Mouse (Mus musculus): ENCODE data around the gene Rhbg. TPM values are rescaled to one million over a fixed set of nuclear protein-coding genes. Genes with fewer than 3 reads are reported as not detected.

The Rhbg gene
- polyA plus RNA-seq, 1 experiment from 2014 or later: 0.26 TPM

DNA sequence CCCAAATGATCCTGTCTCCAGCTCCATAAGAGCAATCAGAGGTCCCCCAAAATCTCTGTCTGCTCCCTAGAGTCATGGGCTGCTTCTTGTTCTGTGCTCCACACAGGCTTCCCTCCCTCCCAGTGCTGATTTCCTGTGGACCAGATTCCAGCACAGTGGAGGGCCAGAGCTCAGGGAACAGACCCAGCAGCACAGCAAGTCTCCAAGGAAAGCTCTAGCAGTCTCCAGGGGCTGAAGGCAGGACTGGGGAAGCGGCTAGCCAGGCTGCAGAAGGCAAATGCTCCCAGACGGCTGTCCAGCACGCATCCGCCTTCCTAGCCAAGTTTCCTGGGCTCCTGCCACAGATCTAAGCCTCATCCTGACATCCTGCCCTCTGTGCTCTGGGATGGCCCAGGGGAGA is 25.6 kb downstream of the Rhbg start:
- Histone ChIP-seq H3K4me2 (ENCODE audit: low read length) (no peak overlapping the region), H3K27me3 (replicated peaks; ENCODE audit: control insufficient read depth, insufficient read depth, low read length) (peaks cover 26% of the 10 kb centered on the region), H3K9ac (ENCODE audit: low read length) (no peak overlapping the region), H3K27ac (ENCODE audit: low read depth) (no peak overlapping the region), H3K36me3 (ENCODE audit: control insufficient read depth, insufficient read depth, low read length) (no peaks in the 10 kb centered on the region), H3K4me1 (replicated peaks; ENCODE audit: control insufficient read depth, insufficient read depth, low read length) (no peaks in the 10 kb centered on the region), H3K9me3 (ENCODE audit: control insufficient read depth, low read length) (no peaks in the 10 kb centered on the region), H3K4me3 (ENCODE audit: low read depth, low read length) (no peak overlapping the region)
- DNase-seq (ENCODE audit: low spot score): no peak
- ATAC-seq (replicated peaks; ENCODE audit: low FRiP score, low TSS enrichment, low read depth): no peak
- 35% methylated on average over 4 of the region's 4 CpGs for WGBS

GRCm38 (mm10) chr3:88227976-88228375 is 26.5 kb downstream of the Rhbg start:
- Histone ChIP-seq H3K36me3 (ENCODE audit: control insufficient read depth, insufficient read depth, low read length) (no peaks in the 10 kb centered on the region), H3K9ac (ENCODE audit: low read length) (no peak overlapping the region), H3K4me2 (ENCODE audit: low read length) (no peak overlapping the region), H3K4me3 (ENCODE audit: low read depth, low read length) (no peak overlapping the region), H3K27me3 (replicated peaks; ENCODE audit: control insufficient read depth, insufficient read depth, low read length) (peaks cover 19% of the 10 kb centered on the region), H3K4me1 (replicated peaks; ENCODE audit: control insufficient read depth, insufficient read depth, low read length) (no peaks in the 10 kb centered on the region), H3K27ac (ENCODE audit: low read depth) (no peak overlapping the region), H3K9me3 (ENCODE audit: control insufficient read depth, low read length) (no peaks in the 10 kb centered on the region)
- ATAC-seq (replicated peaks; ENCODE audit: low FRiP score, low TSS enrichment, low read depth) (no peak), DNase-seq (ENCODE audit: low spot score) (no peak)
- 34% methylated on average over 6 of the region's 6 CpGs for WGBS

DNA sequence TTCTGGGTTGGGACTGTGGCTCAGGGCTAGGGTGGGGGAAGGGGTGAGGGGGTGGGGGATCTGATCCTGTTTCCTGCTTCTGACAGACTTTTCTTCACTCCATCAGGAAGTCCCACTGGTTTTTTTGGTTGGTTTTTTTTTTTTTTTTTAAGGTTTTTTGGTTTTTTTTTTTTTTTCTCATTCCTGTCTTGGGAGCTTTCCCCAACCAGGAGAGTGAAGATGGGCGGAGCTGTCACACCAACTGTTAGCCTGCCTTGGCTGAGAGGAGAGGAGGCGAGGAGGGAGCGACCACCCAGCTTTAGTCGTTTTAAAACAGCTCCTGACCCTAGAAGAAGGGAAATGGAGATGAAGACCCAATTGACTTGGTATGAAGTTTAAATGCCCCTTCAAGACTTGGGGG is 27.2 kb downstream of the Rhbg start:
- Histone ChIP-seq H3K4me1 (replicated peaks; ENCODE audit: control insufficient read depth, insufficient read depth, low read length) (no peaks in the 10 kb centered on the region), H3K4me3 (ENCODE audit: low read depth, low read length) (no peak overlapping the region), H3K36me3 (ENCODE audit: control insufficient read depth, insufficient read depth, low read length) (no peaks in the 10 kb centered on the region), H3K9ac (ENCODE audit: low read length) (no peak overlapping the region), H3K27me3 (replicated peaks; ENCODE audit: control insufficient read depth, insufficient read depth, low read length) (peaks cover 21% of the 10 kb centered on the region), H3K4me2 (ENCODE audit: low read length) (no peak overlapping the region), H3K27ac (ENCODE audit: low read depth) (no peak overlapping the region), H3K9me3 (ENCODE audit: control insufficient read depth, low read length) (no peaks in the 10 kb centered on the region)
- ATAC-seq (replicated peaks; ENCODE audit: low FRiP score, low TSS enrichment, low read depth) (no peak), DNase-seq (ENCODE audit: low spot score) (no peak)
- 29% methylated on average over 4 of the region's 4 CpGs for WGBS

- ATAC-seq (replicated peaks; ENCODE audit: low FRiP score, low TSS enrichment, low read depth) (no peak), DNase-seq (ENCODE audit: low spot score) (no peak)
- no peak overlapping the region for H3K27ac ChIP-seq (ENCODE audit: low read depth)
- no peaks in the 10 kb centered on the region for H3K9me3 ChIP-seq (ENCODE audit: control insufficient read depth, low read length)
- H3K4me2 ChIP-seq (ENCODE audit: low read length): no peak overlapping the region
- no peak overlapping the region for H3K9ac ChIP-seq (ENCODE audit: low read length)
- 82% methylated on average over 10 of the region's 10 CpGs for WGBS
- H3K4me1 ChIP-seq (replicated peaks; ENCODE audit: control insufficient read depth, insufficient read depth, low read length): no peaks in the 10 kb centered on the region
- H3K4me3 ChIP-seq (ENCODE audit: low read depth, low read length): no peak overlapping the region
- peaks cover 28% of the 10 kb centered on the region for H3K27me3 ChIP-seq (replicated peaks; ENCODE audit: control insufficient read depth, insufficient read depth, low read length)
- H3K36me3 ChIP-seq (ENCODE audit: control insufficient read depth, insufficient read depth, low read length): no peaks in the 10 kb centered on the region
These were observed 28.2 kb downstream of the Rhbg start for GRCm38 (mm10) chr3:88226101-88226845.

DNA sequence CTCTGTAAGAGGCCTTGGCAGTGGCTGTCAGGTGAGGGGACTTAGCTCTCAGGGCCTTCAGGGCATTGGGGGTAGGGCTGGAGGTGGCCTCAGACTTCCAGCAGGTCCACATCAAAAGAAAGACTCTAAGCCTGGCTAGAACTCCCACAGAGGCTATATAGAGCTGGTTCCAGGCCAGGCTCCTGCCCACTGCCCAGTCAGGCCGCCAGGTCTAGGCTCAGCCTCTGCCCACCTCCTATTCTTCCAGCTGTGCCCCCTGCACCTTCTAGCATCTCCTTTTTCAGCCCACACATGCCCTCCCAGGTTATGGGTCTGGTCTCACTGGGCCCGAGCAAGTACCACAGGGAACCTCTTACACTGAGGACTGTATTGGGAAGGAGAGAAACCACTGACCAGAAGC is 29.6 kb downstream of the Rhbg start:
- H3K9ac ChIP-seq (ENCODE audit: low read length): no peak overlapping the region
- no peaks in the 10 kb centered on the region for H3K4me1 ChIP-seq (replicated peaks; ENCODE audit: control insufficient read depth, insufficient read depth, low read length)
- ATAC-seq (replicated peaks; ENCODE audit: low FRiP score, low TSS enrichment, low read depth): no peak
- no peak overlapping the region for H3K4me2 ChIP-seq (ENCODE audit: low read length)
- no peak for DNase-seq (ENCODE audit: low spot score)
- H3K4me3 ChIP-seq (ENCODE audit: low read depth, low read length): no peak overlapping the region
- peaks cover 26% of the 10 kb centered on the region for H3K27me3 ChIP-seq (replicated peaks; ENCODE audit: control insufficient read depth, insufficient read depth, low read length)
- WGBS: 51% methylated on average over 2 of the region's 2 CpGs
- no peak overlapping the region for H3K27ac ChIP-seq (ENCODE audit: low read depth)
- H3K36me3 ChIP-seq (ENCODE audit: control insufficient read depth, insufficient read depth, low read length): no peaks in the 10 kb centered on the region
- H3K9me3 ChIP-seq (ENCODE audit: control insufficient read depth, low read length): no peaks in the 10 kb centered on the region

DNA sequence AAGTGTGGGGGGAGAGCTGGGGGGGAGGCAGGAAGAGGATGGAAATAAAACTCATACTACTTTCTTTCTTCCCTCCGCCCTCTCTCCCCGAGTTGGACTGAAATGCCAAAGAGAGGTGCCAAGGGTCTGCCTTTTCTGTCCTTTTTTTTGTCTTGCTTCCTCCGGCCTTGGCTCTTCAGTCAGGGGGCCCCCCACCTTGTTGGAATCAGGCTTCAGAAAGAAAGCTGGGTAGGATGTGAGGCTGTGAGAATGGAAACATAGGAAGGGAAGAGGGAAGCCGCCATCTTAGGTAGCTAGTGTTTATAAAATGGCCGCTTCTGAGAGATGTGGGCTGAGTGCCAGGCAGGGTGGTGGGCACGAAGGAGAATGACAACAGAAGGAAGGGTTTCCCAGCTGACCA is 32.1 kb downstream of the Rhbg start:
- H3K27ac ChIP-seq (ENCODE audit: low read depth): no peak overlapping the region
- H3K9ac ChIP-seq (ENCODE audit: low read length): no peak overlapping the region
- no peaks in the 10 kb centered on the region for H3K9me3 ChIP-seq (ENCODE audit: control insufficient read depth, low read length)
- H3K27me3 ChIP-seq (replicated peaks; ENCODE audit: control insufficient read depth, insufficient read depth, low read length): peaks cover 46% of the 10 kb centered on the region
- no peak overlapping the region for H3K4me3 ChIP-seq (ENCODE audit: low read depth, low read length)
- no peak for ATAC-seq (replicated peaks; ENCODE audit: low FRiP score, low TSS enrichment, low read depth)
- no peaks in the 10 kb centered on the region for H3K36me3 ChIP-seq (ENCODE audit: control insufficient read depth, insufficient read depth, low read length)
- no peak overlapping the region for H3K4me2 ChIP-seq (ENCODE audit: low read length)
- H3K4me1 ChIP-seq (replicated peaks; ENCODE audit: control insufficient read depth, insufficient read depth, low read length): no peaks in the 10 kb centered on the region
- WGBS: 81% methylated on average over 6 of the region's 6 CpGs
- no peak for DNase-seq (ENCODE audit: low spot score)

DNA sequence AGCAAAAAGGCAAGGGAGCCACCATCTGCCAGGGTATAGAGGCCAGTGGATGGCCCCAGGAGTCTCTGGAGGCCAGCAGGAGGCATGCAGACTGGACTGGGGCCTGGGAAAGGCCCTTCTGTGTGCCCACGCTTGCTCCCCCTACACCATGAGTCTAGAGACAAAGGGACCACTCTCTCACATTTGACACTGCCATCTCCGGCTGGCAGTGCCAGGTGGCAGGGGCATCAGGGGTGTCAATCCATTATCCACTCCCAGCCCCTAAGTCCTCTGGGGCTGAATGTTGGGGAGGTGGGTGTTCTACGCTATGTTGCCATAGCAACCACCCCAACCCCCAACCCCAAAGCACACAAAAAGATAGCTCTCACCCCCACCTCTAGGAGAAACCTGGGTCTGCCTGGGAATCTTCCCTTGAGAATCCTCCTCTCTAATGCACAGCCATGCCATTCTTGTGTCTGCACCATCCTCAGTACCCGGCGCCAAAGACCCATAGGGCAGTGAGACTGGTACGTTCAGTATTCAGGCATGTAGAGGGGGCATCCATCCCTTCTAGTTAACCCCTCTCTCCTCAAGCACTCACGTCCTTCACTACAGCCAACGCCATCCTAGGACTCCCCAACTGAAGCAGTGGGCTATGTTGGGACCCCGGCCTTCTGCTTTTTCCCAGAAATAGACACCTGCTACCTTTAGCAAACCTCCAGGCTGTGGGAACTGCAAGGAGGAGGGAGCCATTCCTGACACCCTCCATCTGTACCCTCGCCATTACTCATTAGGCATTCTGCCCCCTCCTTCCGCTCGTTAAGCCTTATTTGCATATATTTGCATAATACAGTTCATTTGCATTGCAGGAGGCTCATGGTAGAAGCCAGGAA is 32.8 kb downstream of the Rhbg start:
- H3K27me3 ChIP-seq (replicated peaks; ENCODE audit: control insufficient read depth, insufficient read depth, low read length): peaks cover 52% of the 10 kb centered on the region
- no peak for ATAC-seq (replicated peaks; ENCODE audit: low FRiP score, low TSS enrichment, low read depth)

DNA sequence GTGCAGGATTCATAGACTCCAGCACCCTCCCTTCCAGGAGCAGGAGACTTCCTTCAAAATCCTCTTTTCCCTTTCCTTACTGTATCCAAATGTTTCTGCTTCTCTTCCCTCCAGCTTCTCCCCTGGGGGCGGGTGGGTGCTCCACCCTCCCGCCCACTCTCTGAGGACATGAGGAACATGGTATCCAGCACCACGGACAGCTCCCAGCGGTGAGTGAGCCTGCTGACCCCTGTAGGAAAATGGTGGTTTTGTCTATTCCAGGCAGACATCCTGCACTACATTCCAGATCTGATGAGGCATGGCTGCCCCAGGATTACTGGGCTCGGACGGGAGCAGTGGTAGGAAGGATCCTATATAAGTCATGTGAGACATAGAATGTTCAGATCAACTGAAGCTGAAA is 33.7 kb downstream of the Rhbg start:
- Histone ChIP-seq H3K9me3 (ENCODE audit: control insufficient read depth, low read length) (no peaks in the 10 kb centered on the region), H3K4me1 (replicated peaks; ENCODE audit: control insufficient read depth, insufficient read depth, low read length) (no peaks in the 10 kb centered on the region), H3K4me3 (ENCODE audit: low read depth, low read length) (no peak overlapping the region), H3K27ac (ENCODE audit: low read depth) (no peak overlapping the region), H3K36me3 (ENCODE audit: control insufficient read depth, insufficient read depth, low read length) (no peaks in the 10 kb centered on the region), H3K4me2 (ENCODE audit: low read length) (no peak overlapping the region), H3K27me3 (replicated peaks; ENCODE audit: control insufficient read depth, insufficient read depth, low read length) (peaks cover 61% of the 10 kb centered on the region), H3K9ac (ENCODE audit: low read length) (no peak overlapping the region)
- WGBS: under 1% methylated on average over 6 of the region's 6 CpGs
- DNase-seq (ENCODE audit: low spot score): peak; percentile 93
- ATAC-seq (replicated peaks; ENCODE audit: low FRiP score, low TSS enrichment, low read depth): no peak

More for the DNA sequence above, 32.8 kb downstream of the Rhbg start:
- H3K9ac ChIP-seq (ENCODE audit: low read length): no peak overlapping the region
- DNase-seq (ENCODE audit: low spot score): no peak
- no peak overlapping the region for H3K4me3 ChIP-seq (ENCODE audit: low read depth, low read length)
- no peaks in the 10 kb centered on the region for H3K36me3 ChIP-seq (ENCODE audit: control insufficient read depth, insufficient read depth, low read length)
- whole genome bisulfite sequencing: 50% methylated on average over 12 of the region's 12 CpGs
- no peak overlapping the region for H3K27ac ChIP-seq (ENCODE audit: low read depth)
- H3K4me2 ChIP-seq (ENCODE audit: low read length): no peak overlapping the region
- no peaks in the 10 kb centered on the region for H3K9me3 ChIP-seq (ENCODE audit: control insufficient read depth, low read length)
- no peaks in the 10 kb centered on the region for H3K4me1 ChIP-seq (replicated peaks; ENCODE audit: control insufficient read depth, insufficient read depth, low read length)

Measured in intestine, embryonic 14.5 days (tissue).